Mouse (Mus musculus) kidney, adult 8-10 months (tissue): ENCODE data around the gene Polr2e.

Experiments
- DNase-seq, 2 experiments: peaks; one replicate each; pipeline ENCODE4 v3.0.0; 2022

Gene Polr2e

GRCm38 (mm10) chr10:80033511-80034391, 5.8 kb downstream of the Polr2e start:
- DNase-seq = peak in 1 of 2 experiments; percentile 59

- DNase-seq = peak in 1 of 2 experiments; percentile 48
These were observed 6.7 kb downstream of the Polr2e start for GRCm38 (mm10) chr10:80032799-80033480.

- DNase-seq = no peak
These were observed 8.9 kb downstream of the Polr2e start for GRCm38 (mm10) chr10:80030736-80031135.

- no peak for DNase-seq
These were observed 9.4 kb downstream of the Polr2e start for GRCm38 (mm10) chr10:80030191-80030590.

- no peak for DNase-seq
These were observed 11.1 kb downstream of the Polr2e start for GRCm38 (mm10) chr10:80028521-80028846.

GRCm38 (mm10) chr10:80027681-80028520, 11.7 kb downstream of the Polr2e start:
- DNase-seq = no peak

GRCm38 (mm10) chr10:80025889-80026288, 13.7 kb downstream of the Polr2e start:
- DNase-seq = no peak

GRCm38 (mm10) chr10:80025463-80025862, 14.1 kb downstream of the Polr2e start:
- DNase-seq = no peak

- no peak for DNase-seq
These were observed 14.6 kb downstream of the Polr2e start for GRCm38 (mm10) chr10:80025044-80025347.

GRCm38 (mm10) chr10:80024229-80025043, 15.2 kb downstream of the Polr2e start:
- DNase-seq = no peak

- no peak for DNase-seq
These were observed 15.8 kb downstream of the Polr2e start for GRCm38 (mm10) chr10:80023758-80024157.

- no peak for DNase-seq
These were observed 16.8 kb downstream of the Polr2e start for GRCm38 (mm10) chr10:80022806-80023205.

- DNase-seq = no peak
These were observed 17.4 kb downstream of the Polr2e start for GRCm38 (mm10) chr10:80022164-80022563.

- DNase-seq = no peak
These were observed 18.3 kb downstream of the Polr2e start for GRCm38 (mm10) chr10:80021320-80021641.

- DNase-seq = no peak
These were observed 18.8 kb downstream of the Polr2e start for GRCm38 (mm10) chr10:80020603-80021319.

GRCm38 (mm10) chr10:80020191-80020590, 19.4 kb downstream of the Polr2e start:
- DNase-seq = no peak

- no peak for DNase-seq
These were observed 20.0 kb downstream of the Polr2e start for GRCm38 (mm10) chr10:80019471-80020131.

GRCm38 (mm10) chr10:80018739-80019297, 20.8 kb downstream of the Polr2e start:
- DNase-seq = no peak

GRCm38 (mm10) chr10:80017771-80018170, 21.8 kb downstream of the Polr2e start:
- DNase-seq = no peak

- no peak for DNase-seq
These were observed 22.2 kb downstream of the Polr2e start for GRCm38 (mm10) chr10:80017361-80017760.

GRCm38 (mm10) chr10:80016931-80017330, 22.7 kb downstream of the Polr2e start:
- DNase-seq = no peak
